Mouse (Mus musculus) heart, postnatal 25 days (tissue): ENCODE results near the gene 1700003F12Rik. TPM values are rescaled to one million over a fixed set of nuclear protein-coding genes. Genes with fewer than 3 reads are reported as not detected.

Experiments
- DNase-seq: peaks from one replicate; pipeline ENCODE4 v3.0.0; 2022; ENCODE audit warnings: low spot score
- intact Hi-C: fragments of 180-260 bp; cut with DNase I; formaldehyde crosslinking; loops from one replicate; pipeline ENCODE4 v1.15.1; 2025
- total RNA-seq, 2 experiments: library from RNA; stranded (reverse); gene quantifications; 2 replicates each; pipeline ENCODE4 v1.2.3; 2021

The 1700003F12Rik gene
- total RNA-seq, 2 experiments from 2014 or later: not detected

- peak; percentile 88 for DNase-seq
- intact Hi-C loops: loop anchor here (2.0 kb wide), 1 partner anchor 31 kb away; no protein-coding TSS in a partner anchor
Measured at GRCm38 (mm10) chr2:154569836-154570286, 23.0 kb downstream of the 1700003F12Rik start, which contains the start of gene E2f1. E2f1 (minus strand) TSS chr2:154569892.

GRCm38 (mm10) chr2:154570666-154571065, 23.8 kb downstream of the 1700003F12Rik start:
- no peak for DNase-seq
- intact Hi-C loops: loop anchor here (2.0 kb wide), 1 partner anchor 30 kb away; no protein-coding TSS in a partner anchor

- intact Hi-C loops: loop anchor here (2.0 kb wide), 1 partner anchor 30 kb away; no protein-coding TSS in a partner anchor
- no peak for DNase-seq
Measured at GRCm38 (mm10) chr2:154571266-154571665, 24.4 kb downstream of the 1700003F12Rik start.

GRCm38 (mm10) chr2:154571976-154572375, 25.1 kb downstream of the 1700003F12Rik start:
- no peak for DNase-seq
- intact Hi-C loops: loop anchor here (2.0 kb wide), 1 partner anchor 29 kb away; no protein-coding TSS in a partner anchor

- intact Hi-C loops: no loop called here
- no peak for DNase-seq
Measured at GRCm38 (mm10) chr2:154572996-154573395, 26.1 kb downstream of the 1700003F12Rik start.

GRCm38 (mm10) chr2:154574271-154574670, 27.4 kb downstream of the 1700003F12Rik start:
- intact Hi-C loops: no loop called here
- no peak for DNase-seq

- intact Hi-C loops: no loop called here
- DNase-seq: no peak
Measured at GRCm38 (mm10) chr2:154576876-154577743, 30.2 kb downstream of the 1700003F12Rik start.

GRCm38 (mm10) chr2:154577744-154578067, 30.8 kb downstream of the 1700003F12Rik start:
- intact Hi-C loops: no loop called here
- no peak for DNase-seq

- DNase-seq: peak; percentile 46
- intact Hi-C loops: no loop called here
Measured at GRCm38 (mm10) chr2:154580586-154580985, 33.7 kb downstream of the 1700003F12Rik start.

- intact Hi-C loops: no loop called here
- DNase-seq: no peak
Measured at GRCm38 (mm10) chr2:154581421-154581820, 34.5 kb downstream of the 1700003F12Rik start.

- no peak for DNase-seq
- intact Hi-C loops: no loop called here
Measured at GRCm38 (mm10) chr2:154583906-154584872, 37.3 kb downstream of the 1700003F12Rik start.

- intact Hi-C loops: loop anchor here (5.0 kb wide), 1 partner anchor 33 kb away; the partner anchor contains the start of gene Actl10
- no peak for DNase-seq
Measured at GRCm38 (mm10) chr2:154584931-154585601, 38.2 kb downstream of the 1700003F12Rik start.

GRCm38 (mm10) chr2:154586405-154586804, 39.5 kb downstream of the 1700003F12Rik start:
- no peak for DNase-seq
- intact Hi-C loops: loop anchor here (5.0 kb wide), 1 partner anchor 34 kb away; the partner anchor contains the start of gene Actl10

GRCm38 (mm10) chr2:154589051-154589450, 42.2 kb downstream of the 1700003F12Rik start:
- DNase-seq: no peak
- intact Hi-C loops: loop anchor here (5.0 kb wide), 1 partner anchor 37 kb away; the partner anchor contains the start of gene Actl10

GRCm38 (mm10) chr2:154591239-154591638, 44.4 kb downstream of the 1700003F12Rik start:
- DNase-seq: no peak
- intact Hi-C loops: no loop called here

GRCm38 (mm10) chr2:154593025-154593424, 46.1 kb downstream of the 1700003F12Rik start:
- intact Hi-C loops: no loop called here

GRCm38 (mm10) chr2:154595775-154596174, 48.9 kb downstream of the 1700003F12Rik start:
- DNase-seq: no peak
- intact Hi-C loops: no loop called here

More at GRCm38 (mm10) chr2:154593025-154593424, 46.1 kb downstream of the 1700003F12Rik start:
- no peak for DNase-seq

GRCm38 (mm10) chr2:154597399-154597798, 50.5 kb downstream of the 1700003F12Rik start:
- DNase-seq: no peak
- intact Hi-C loops: no loop called here
